Mouse (Mus musculus) G1E (cell line): Measurements from ENCODE around the gene Prdm12. TPM values are rescaled to one million over a fixed set of nuclear protein-coding genes. Genes with fewer than 3 reads are reported as not detected.

Source experiments
- ATAC-seq: 2 replicates; pipeline ENCODE4 v1.8.0; 2016; ENCODE audit warnings: mild to moderate bottlenecking; ENCODE audit not compliant: insufficient number of reproducible peaks, poor library complexity, low FRiP score, severe bottlenecking; ENCODE audit errors: extremely low read depth
- DNase-seq: peaks from one replicate; pipeline ENCODE4 v3.0.0; 2012; ENCODE audit warnings: low spot score
- H3K27me3 ChIP-seq: 2 replicates; pipeline ENCODE4 v1.6.1; 2012; ENCODE audit warnings: mild to moderate bottlenecking, low read length, inconsistent platforms; ENCODE audit not compliant: insufficient read depth
- H3K36me3 ChIP-seq: replicated peaks from 2 replicates; pipeline ENCODE3; 2012; ENCODE audit warnings: mild to moderate bottlenecking, inconsistent platforms
- H3K4me1 ChIP-seq: 2 replicates; pipeline ENCODE4 v1.6.1; 2012; ENCODE audit warnings: low read depth, low read length, inconsistent platforms, mixed read lengths; ENCODE audit not compliant: insufficient read depth
- H3K4me3 ChIP-seq: 2 replicates; pipeline ENCODE4 v1.5.1; 2012; ENCODE audit warnings: low read depth, mild to moderate bottlenecking, inconsistent platforms, low read length, moderate library complexity, mixed read lengths
- H3K9me3 ChIP-seq: replicated peaks from 2 replicates; pipeline ENCODE4 v1.6.1; 2012; ENCODE audit warnings: inconsistent platforms
- CTCF ChIP-seq: IDR thresholded peaks from 2 replicates; pipeline ENCODE4 v1.5.1; 2012; ENCODE audit warnings: low read depth, low read length, inconsistent platforms, mixed read lengths
- GATA1 ChIP-seq: IDR thresholded peaks from 2 replicates; pipeline ENCODE4 v1.6.1; 2012; ENCODE audit warnings: borderline replicate concordance, low read length, inconsistent platforms, mixed read lengths
- GATA2 ChIP-seq: IDR thresholded peaks from 2 replicates; pipeline ENCODE4 v1.6.1; 2012; ENCODE audit warnings: low read depth, low read length, inconsistent platforms, borderline replicate concordance
- POLR2AphosphoS5 ChIP-seq: IDR thresholded peaks from 2 replicates; pipeline ENCODE4 v1.6.1; 2012; ENCODE audit warnings: low read depth, low read length, inconsistent platforms; ENCODE audit not compliant: insufficient replicate concordance
- TAL1 ChIP-seq: conservative IDR thresholded peaks from 2 replicates; pipeline ENCODE4 v1.6.1; 2012; ENCODE audit warnings: low read depth, low read length, inconsistent platforms, mixed read lengths
- polyA plus RNA-seq: library from polyadenylated mRNA; stranded (reverse); fragments of >175 nt; gene quantifications from 2 replicates; pipeline ENCODE4 v1.2.3, GENCODE M21; 2012
- total RNA-seq, 2 experiments: library from RNA; stranded (forward) in 1 of 2; stranded (reverse) in 1 of 2; fragments of 200-1000 nt in 1 of 2; fragments of >200 nt in 1 of 2; fragmentation: Nextera tagmentation in 1 of 2; gene quantifications; 2 replicates each; pipeline ENCODE4 v1.2.3; 2014 to 2017

Gene Prdm12
- total and polyA plus RNA-seq, 3 experiments: 0.11 TPM; not detected in 2

DNA sequence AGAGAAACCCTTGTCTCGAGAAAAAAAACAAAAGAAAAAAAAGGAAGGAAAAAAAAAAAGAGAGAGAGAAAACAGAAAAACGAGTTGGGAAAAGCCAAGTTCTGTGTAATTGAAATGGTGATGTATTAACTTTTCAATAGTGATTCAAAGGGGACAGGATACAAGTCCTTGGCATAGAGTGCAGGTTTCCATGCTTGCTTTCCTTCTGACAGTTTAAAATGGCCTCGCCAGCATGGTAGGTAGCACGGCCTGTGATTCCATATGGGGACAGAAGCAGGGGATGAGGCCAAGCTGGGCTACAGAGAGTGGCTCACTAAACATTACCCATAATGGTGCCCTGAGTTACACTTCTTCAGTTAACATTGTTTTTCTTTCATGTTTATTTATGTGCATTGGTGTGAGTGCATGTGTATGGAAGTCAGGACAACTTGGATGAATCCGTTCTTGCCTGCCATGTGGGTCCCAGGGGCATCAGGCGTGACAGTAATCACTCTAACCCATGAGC, 41.9 kb downstream of the Prdm12 start:
- DNase-seq (no peak), ATAC-seq (no peak)
- TF ChIP-seq POLR2AphosphoS5 (no peak; the same call in 1 of the 2 replicates), GATA1 (no peak), CTCF (no peak), TAL1 (no peak), GATA2 (no peak)
- H3K4me3 ChIP-seq: no peak overlapping the region
- no peaks in the 10 kb centered on the region for H3K27me3 ChIP-seq
- H3K36me3 ChIP-seq: peaks cover 62% of the 10 kb centered on the region
- H3K4me1 ChIP-seq: peaks cover 31% of the 10 kb centered on the region
- no peaks in the 10 kb centered on the region for H3K9me3 ChIP-seq

- no peak for TF ChIP-seq GATA2
- TF ChIP-seq CTCF: 0 out of 2 replicates have a peak, but pooled peaks have one; percentile 8
- TF ChIP-seq TAL1: no peak
- Histone ChIP-seq H3K4me1 (peaks cover 21% of the 10 kb centered on the region), H3K4me3 (no peak overlapping the region), H3K9me3 (no peaks in the 10 kb centered on the region), H3K27me3 (no peaks in the 10 kb centered on the region), H3K36me3 (peaks cover 43% of the 10 kb centered on the region)
- no peak for DNase-seq
- no peak for ATAC-seq
Observed at GRCm38 (mm10) chr2:31683666-31684065, 43.8 kb downstream of the Prdm12 start.

DNA sequence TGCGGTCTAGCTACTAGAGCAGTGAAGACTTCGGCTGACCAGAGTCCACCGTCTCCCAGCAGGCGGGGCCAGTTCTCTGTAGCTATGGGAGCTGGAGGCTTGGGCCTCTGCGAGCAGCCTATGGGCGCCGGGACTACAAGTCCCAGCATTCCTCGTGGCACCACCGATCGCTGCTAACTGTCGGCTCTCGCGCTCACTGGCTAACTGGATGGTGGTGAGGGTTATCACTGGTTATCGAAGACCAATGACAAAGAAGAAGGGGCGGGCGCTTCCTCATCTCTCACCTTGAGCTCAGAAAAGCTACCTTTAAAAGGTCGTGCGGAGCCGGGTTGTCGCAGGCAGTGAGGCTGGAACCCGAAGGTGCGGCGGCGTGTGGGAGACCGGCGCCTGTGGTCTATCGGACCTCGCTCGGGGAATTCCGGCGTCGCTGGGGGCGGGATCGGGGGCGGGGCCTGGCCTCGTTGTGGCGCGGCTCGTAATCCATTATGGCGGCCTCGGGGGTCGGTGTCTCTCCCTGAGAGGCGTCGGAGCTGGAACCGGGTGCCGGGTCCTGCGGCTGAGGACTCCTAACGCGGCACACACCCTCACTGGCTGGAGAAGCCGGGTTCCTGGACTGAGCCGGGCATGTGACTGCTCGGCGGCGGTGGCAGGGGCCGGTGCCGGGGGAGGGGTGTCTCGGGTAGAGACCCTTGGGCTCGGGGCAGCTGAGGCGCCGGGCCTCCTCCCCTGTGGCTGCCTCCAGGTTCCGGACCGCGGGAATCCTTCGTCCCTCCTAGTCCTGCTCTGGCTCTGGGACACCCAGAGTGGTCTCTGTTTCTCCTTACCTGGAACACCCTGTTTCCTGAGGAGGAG, 48.5 kb downstream of the Prdm12 start, which contains the start of gene Abl1:
Gene Abl1 (plus strand): TSS at position 303 of the 852 bp plus-strand sequence.
- TF ChIP-seq POLR2AphosphoS5 (no peak), CTCF (no peak), GATA2 (no peak)
- ATAC-seq: peak; percentile 100
- Histone ChIP-seq H3K4me1 (peaks cover 27% of the 10 kb centered on the region), H3K27me3 (no peaks in the 10 kb centered on the region), H3K9me3 (no peaks in the 10 kb centered on the region), H3K4me3 (peak within 1 kb of the TSS; percentile 92), H3K36me3 (peaks cover 26% of the 10 kb centered on the region)
- peak; percentile 93 for DNase-seq

DNA sequence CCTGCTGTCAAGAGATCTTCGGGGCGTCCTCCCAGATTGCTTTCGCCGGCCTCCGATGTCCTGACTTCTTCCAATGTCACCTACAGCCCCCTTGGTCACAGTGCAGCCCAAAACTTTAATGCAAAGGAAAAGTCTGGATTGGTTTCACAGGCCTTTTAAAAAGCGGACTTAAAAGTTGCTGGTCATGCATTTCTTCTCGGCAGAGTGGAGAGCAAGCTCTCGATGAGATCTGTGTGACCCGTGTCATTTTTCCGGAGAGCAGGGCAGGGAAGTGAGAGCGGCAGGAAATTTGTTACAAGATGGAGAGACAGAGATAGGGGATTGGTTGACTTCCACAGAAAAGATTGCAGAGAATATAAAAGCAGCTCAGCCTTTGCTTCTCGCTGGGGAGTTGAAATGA, 49.2 kb downstream of the Prdm12 start:
- TF ChIP-seq GATA2: no peak
- no peak for TF ChIP-seq GATA1
- TF ChIP-seq CTCF: no peak
- TF ChIP-seq POLR2AphosphoS5: no peak
- no peak for TF ChIP-seq TAL1
- ATAC-seq (no peak), DNase-seq (peak; percentile 17)

DNA sequence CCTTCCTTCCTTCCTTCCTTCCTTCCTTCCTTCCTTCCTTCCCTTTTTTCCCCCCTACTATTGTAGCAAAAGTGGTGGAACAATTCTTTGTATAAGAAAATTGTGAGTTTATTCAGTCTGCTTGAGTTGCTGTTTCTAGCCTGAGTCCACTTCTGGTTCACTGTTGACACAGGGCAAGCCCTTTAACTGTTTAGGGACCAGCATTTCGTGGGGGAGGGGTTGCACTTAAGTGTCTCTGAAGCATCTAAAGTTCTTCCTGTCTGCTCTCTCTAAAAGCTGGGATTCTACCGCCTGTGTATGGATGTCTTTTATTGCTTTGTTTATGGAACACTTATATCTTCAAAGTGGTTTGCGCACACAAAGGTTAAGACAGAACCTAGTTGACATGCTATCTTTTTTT, 50.2 kb downstream of the Prdm12 start:
- no peak for ATAC-seq
- TF ChIP-seq TAL1 (no peak), GATA2 (no peak), CTCF (no peak), GATA1 (no peak), POLR2AphosphoS5 (no peak)

More for the DNA sequence above, 49.2 kb downstream of the Prdm12 start:
- Histone ChIP-seq H3K4me1 (peaks cover 27% of the 10 kb centered on the region), H3K36me3 (peaks cover 28% of the 10 kb centered on the region), H3K27me3 (no peaks in the 10 kb centered on the region), H3K9me3 (no peaks in the 10 kb centered on the region), H3K4me3 (peak overlapping the region; percentile 92)

DNA sequence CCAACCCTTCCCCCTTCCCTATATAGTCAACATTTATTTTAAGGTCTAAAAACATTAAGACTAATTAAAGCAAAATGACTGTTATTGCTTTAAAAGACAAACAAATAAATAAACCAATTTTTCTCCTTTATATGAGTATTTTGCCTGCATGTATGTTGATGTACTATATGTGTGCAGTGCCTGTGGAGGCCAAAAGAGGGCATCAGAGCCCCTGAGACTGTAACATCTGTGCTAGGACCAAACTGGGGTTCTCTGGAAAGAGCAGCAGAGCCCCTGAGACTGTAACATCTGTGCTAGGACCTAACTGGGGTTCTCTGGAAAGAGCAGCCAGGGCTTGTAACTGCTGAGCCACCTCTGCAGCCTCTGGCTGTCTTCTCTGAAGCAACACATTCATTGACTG, 58.4 kb downstream of the Prdm12 start:
- H3K4me1 ChIP-seq: peaks cover 8% of the 10 kb centered on the region
- TF ChIP-seq POLR2AphosphoS5: no peak
- no peak for TF ChIP-seq CTCF
- TF ChIP-seq GATA1: no peak
- no peaks in the 10 kb centered on the region for H3K9me3 ChIP-seq
- ATAC-seq: no peak
- peaks cover 63% of the 10 kb centered on the region for H3K36me3 ChIP-seq
- DNase-seq: no peak
- H3K4me3 ChIP-seq: no peak overlapping the region
- no peaks in the 10 kb centered on the region for H3K27me3 ChIP-seq

More for the DNA sequence above, 50.2 kb downstream of the Prdm12 start:
- H3K4me1 ChIP-seq: peaks cover 27% of the 10 kb centered on the region
- no peak for DNase-seq
- H3K27me3 ChIP-seq: no peaks in the 10 kb centered on the region
- H3K9me3 ChIP-seq: no peaks in the 10 kb centered on the region
- H3K36me3 ChIP-seq: peaks cover 38% of the 10 kb centered on the region
- H3K4me3 ChIP-seq: peak overlapping the region; percentile 92; the same call in 1 of the 2 replicates
